Mouse (Mus musculus) cerebellum, adult 2 months (tissue): Measurements from ENCODE around the gene Aff3.

Source experiments
- CTCF ChIP-seq: fragments of 200-500 bp; IDR thresholded peaks from 2 replicates; pipeline ENCODE4 v1.5.1; 2011; ENCODE audit warnings: low read depth, mild to moderate bottlenecking, control low read depth, low read length, moderate library complexity, borderline replicate concordance; ENCODE audit not compliant: insufficient read depth
- POLR2A ChIP-seq: fragments of 200-500 bp; IDR thresholded peaks from 2 replicates; pipeline ENCODE4 v1.6.1; 2011; ENCODE audit warnings: low read length, control low read depth, borderline replicate concordance; ENCODE audit not compliant: insufficient read depth

- no peak for TF ChIP-seq CTCF
- no peak for TF ChIP-seq POLR2A
These were observed 84.2 kb downstream of the Aff3 start for GRCm38 (mm10) chr1:38580572-38580971.
